Mouse (Mus musculus) liver, adult 2 months (tissue): ENCODE data around the gene Sln. TPM values are rescaled to one million over a fixed set of nuclear protein-coding genes. Genes with fewer than 3 reads are reported as not detected.

Experiments used
- DNase-seq: peaks from one replicate; pipeline ENCODE4 v3.0.0-alpha.2; 2011; ENCODE audit warnings: low read depth, low spot score; ENCODE audit errors: extremely low read depth
- H3K27ac ChIP-seq: fragments of 200-500 bp; replicated peaks from 2 replicates; pipeline ENCODE4 v1.5.1; 2012; ENCODE audit warnings: low read depth, mild to moderate bottlenecking, control low read depth, inconsistent platforms, low read length; ENCODE audit not compliant: insufficient read depth
- H3K27me3 ChIP-seq: fragments of 200-500 bp; 2 replicates; pipeline ENCODE4 v1.6.1; 2012; ENCODE audit warnings: mild to moderate bottlenecking, moderate library complexity, low read length, inconsistent platforms; ENCODE audit not compliant: control insufficient read depth, insufficient read depth
- H3K36me3 ChIP-seq: fragments of 200-500 bp; 2 replicates; pipeline ENCODE4 v1.6.1; 2012; ENCODE audit warnings: low read length, inconsistent platforms; ENCODE audit not compliant: control insufficient read depth, insufficient read depth
- H3K4me1 ChIP-seq: fragments of 200-500 bp; 2 replicates; pipeline ENCODE4 v1.6.1; 2011; ENCODE audit warnings: low read length; ENCODE audit not compliant: control insufficient read depth, insufficient read depth
- H3K4me3 ChIP-seq: fragments of 200-500 bp; 2 replicates; pipeline ENCODE4 v1.5.1; 2011; ENCODE audit warnings: low read depth, mild to moderate bottlenecking, control low read depth, low read length, moderate library complexity; ENCODE audit not compliant: insufficient read depth
- H3K79me2 ChIP-seq: fragments of 200-500 bp; 2 replicates; pipeline ENCODE4 v1.6.1; 2012; ENCODE audit warnings: inconsistent platforms, mild to moderate bottlenecking, low read length, moderate library complexity; ENCODE audit not compliant: control insufficient read depth, insufficient read depth
- H3K9ac ChIP-seq: fragments of 200-500 bp; 2 replicates; pipeline ENCODE4 v1.6.1; 2012; ENCODE audit warnings: low read depth, mild to moderate bottlenecking, control low read depth, inconsistent platforms, low read length
- CTCF ChIP-seq: fragments of 200-500 bp; IDR thresholded peaks from 2 replicates; pipeline ENCODE4 v1.5.1; 2011; ENCODE audit warnings: low read depth, low read length, control low read depth
- POLR2A ChIP-seq: fragments of 200-500 bp; IDR thresholded peaks from 2 replicates; pipeline ENCODE4 v1.6.1; 2011; ENCODE audit warnings: low read length, control low read depth; ENCODE audit not compliant: insufficient read depth; ENCODE audit errors: extremely low read depth
- WGBS: fragments of 180-500 bp; shearing (Covaris S2); methylation state at CpG from one replicate; pipeline ENCODE4 v1.1.7; 2018; 5-methylcytosine and 5-hydroxymethylcytosine counted together
- polyA plus RNA-seq: library from polyadenylated mRNA; depleted of rRNA; stranded (reverse); fragments of >200 nt; gene quantifications from 2 replicates; pipeline ENCODE4 v1.2.3, GENCODE M21; 2012; rRNA removed
- total RNA-seq: library from RNA; depleted of rRNA; stranded (reverse); fragments of >200 nt; gene quantifications from 2 replicates; pipeline ENCODE4 v1.2.3, GENCODE M21; 2014; rRNA removed

Gene Sln
- total and polyA plus RNA-seq, 2 experiments, result not detected

DNA sequence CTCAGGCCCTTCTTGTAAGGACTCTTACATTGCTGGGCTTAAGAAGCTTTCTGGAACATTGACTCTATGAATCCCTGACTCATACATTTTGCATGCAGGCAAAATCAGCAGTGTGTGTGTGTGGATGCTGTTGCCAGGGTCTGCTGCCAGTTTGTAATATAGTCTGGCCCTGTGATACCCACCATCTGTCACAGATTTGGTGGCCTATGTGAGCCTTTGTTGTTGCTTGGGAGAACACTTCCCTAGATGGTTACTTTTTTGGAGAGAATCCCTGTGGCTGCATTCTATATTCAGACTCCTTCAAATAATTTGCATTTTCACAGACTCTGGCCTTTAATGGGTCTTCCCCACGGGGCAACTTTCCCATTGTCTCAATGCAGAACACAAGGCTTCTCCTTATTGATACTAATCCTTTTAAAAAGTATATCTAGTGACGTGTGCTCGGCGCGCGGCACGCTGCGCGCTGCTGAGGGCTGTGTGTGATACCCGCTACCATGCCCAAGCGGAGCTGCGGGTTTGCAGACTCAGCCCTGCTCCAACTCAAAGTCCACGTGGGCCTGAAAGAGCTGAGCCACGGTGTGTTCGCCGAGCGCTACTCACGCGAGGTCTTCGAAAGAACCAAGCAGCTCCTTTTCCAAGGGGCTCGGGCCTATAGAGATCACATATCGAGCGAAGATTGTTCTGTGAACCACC is 33.8 kb downstream of the Sln start:
- H3K9ac ChIP-seq, result no peak overlapping the region
- 92% methylated on average over 23 of the region's 23 CpGs for WGBS
- no peaks in the 10 kb centered on the region for H3K79me2 ChIP-seq
- TF ChIP-seq CTCF (no peak), POLR2A (no peak)
- no peaks in the 10 kb centered on the region for H3K36me3 ChIP-seq
- no peak for DNase-seq
- H3K4me1 ChIP-seq, result no peaks in the 10 kb centered on the region
- no peak overlapping the region for H3K27ac ChIP-seq
- no peaks in the 10 kb centered on the region for H3K27me3 ChIP-seq
- H3K4me3 ChIP-seq, result no peak overlapping the region

- DNase-seq, result peak; percentile 19
- H3K27ac ChIP-seq, result no peak overlapping the region
- H3K9ac ChIP-seq, result no peak overlapping the region
- no peaks in the 10 kb centered on the region for H3K4me1 ChIP-seq
- no peak overlapping the region for H3K4me3 ChIP-seq
- H3K79me2 ChIP-seq, result no peaks in the 10 kb centered on the region
- WGBS, result 3% methylated on average over 1 of the region's 1 CpGs
- H3K36me3 ChIP-seq, result no peaks in the 10 kb centered on the region
- TF ChIP-seq CTCF (peak; percentile 15; the same call in 1 of the 2 replicates), POLR2A (no peak)
- H3K27me3 ChIP-seq, result no peaks in the 10 kb centered on the region
These were observed 40.1 kb downstream of the Sln start for GRCm38 (mm10) chr9:53890075-53890474.

DNA sequence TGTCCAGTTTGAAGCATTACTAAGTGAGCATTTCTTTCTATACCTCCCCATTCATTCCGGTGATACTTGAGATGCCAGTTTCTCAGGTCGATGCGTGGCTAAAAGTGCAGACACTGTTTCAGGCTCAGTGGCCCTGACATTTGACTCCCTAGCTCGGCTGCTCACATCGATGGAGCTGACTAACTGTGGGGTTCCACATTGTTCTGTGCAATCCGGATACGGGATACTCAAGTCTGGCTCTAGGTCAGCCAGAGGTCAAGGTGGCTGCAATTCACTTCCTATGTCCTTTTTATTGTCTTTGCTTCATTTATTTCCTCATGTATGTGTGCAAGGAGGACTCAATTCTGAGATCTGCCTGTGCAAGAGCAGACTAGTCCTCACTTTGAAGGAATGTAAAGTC is 45.9 kb downstream of the Sln start:
- no peaks in the 10 kb centered on the region for H3K36me3 ChIP-seq
- 78% methylated on average over 7 of the region's 7 CpGs for WGBS
- H3K4me1 ChIP-seq, result no peaks in the 10 kb centered on the region
- H3K9ac ChIP-seq, result no peak overlapping the region
- TF ChIP-seq POLR2A (no peak), CTCF (no peak)
- no peaks in the 10 kb centered on the region for H3K79me2 ChIP-seq
- H3K27ac ChIP-seq, result no peak overlapping the region
- no peak overlapping the region for H3K4me3 ChIP-seq
- no peak for DNase-seq
- no peaks in the 10 kb centered on the region for H3K27me3 ChIP-seq

DNA sequence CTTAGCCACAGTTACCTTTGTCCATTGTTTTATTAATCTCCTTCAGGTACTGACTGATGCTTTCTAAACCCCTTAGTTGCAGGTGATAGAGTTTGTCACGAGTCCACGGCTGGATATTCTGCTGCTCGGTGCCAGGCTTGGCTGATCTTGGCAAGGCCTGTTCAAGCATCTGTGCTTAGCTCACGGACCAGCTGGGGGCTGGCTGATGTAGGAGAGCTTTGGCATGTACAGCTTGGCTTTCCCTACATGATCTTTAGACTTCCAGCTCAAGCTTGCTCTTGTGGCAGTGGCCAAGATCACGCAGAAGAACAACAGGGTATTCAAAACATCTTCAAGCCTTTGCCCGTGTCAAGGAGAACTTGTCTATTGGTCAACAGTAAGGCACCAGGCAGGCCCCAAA is 49.9 kb downstream of the Sln start:
- H3K9ac ChIP-seq, result no peak overlapping the region
- no peaks in the 10 kb centered on the region for H3K27me3 ChIP-seq
- H3K4me3 ChIP-seq, result no peak overlapping the region
- H3K79me2 ChIP-seq, result no peaks in the 10 kb centered on the region
- no peak for TF ChIP-seq POLR2A
- no peak for TF ChIP-seq CTCF
- no peak overlapping the region for H3K27ac ChIP-seq
- H3K36me3 ChIP-seq, result no peaks in the 10 kb centered on the region
- H3K4me1 ChIP-seq, result no peaks in the 10 kb centered on the region
- DNase-seq, result no peak
- WGBS, result 81% methylated on average over 6 of the region's 6 CpGs

- TF ChIP-seq CTCF (no peak), POLR2A (no peak)
- H3K79me2 ChIP-seq, result no peaks in the 10 kb centered on the region
- H3K27me3 ChIP-seq, result no peaks in the 10 kb centered on the region
- DNase-seq, result no peak
- H3K9ac ChIP-seq, result no peak overlapping the region
- H3K27ac ChIP-seq, result no peak overlapping the region
- H3K4me1 ChIP-seq, result no peaks in the 10 kb centered on the region
- H3K36me3 ChIP-seq, result no peaks in the 10 kb centered on the region
- 93% methylated on average over 7 of the region's 7 CpGs for WGBS
- H3K4me3 ChIP-seq, result no peak overlapping the region
These were observed 53.4 kb downstream of the Sln start for GRCm38 (mm10) chr9:53903215-53903842.

Other genes starting within 250 kb of the Sln start
- gene Acat1, start 239.8 kb upstream of the Sln start, total RNA-seq, result 285 and 321 TPM in 2 replicates
- 101 and 143 TPM in 2 replicates for gene Acat1, start 239.8 kb upstream of the Sln start, polyA plus RNA-seq
- gene Cul5, start 180.2 kb upstream of the Sln start, total RNA-seq, result 15.4 and 18.0 TPM in 2 replicates
- gene Cul5, start 180.2 kb upstream of the Sln start, polyA plus RNA-seq, result 2.3 and 2.4 TPM in 2 replicates
- gene Rab39, start 143.9 kb upstream of the Sln start, total RNA-seq, result 0.83 and 1.0 TPM in 2 replicates
- gene Rab39, start 143.9 kb upstream of the Sln start, polyA plus RNA-seq, result 0.10 and 0.26 TPM in 2 replicates
- 0.13 and 0.18 TPM in 2 replicates for gene Slc35f2, start 78.6 kb upstream of the Sln start, total RNA-seq
- gene Slc35f2, start 78.6 kb upstream of the Sln start, polyA plus RNA-seq, result 0.10 and 0.14 TPM in 2 replicates
- gene Elmod1, start 125.1 kb downstream of the Sln start, total RNA-seq, result 0.07 TPM in 1 of 2 replicates, not detected in the other
- gene Elmod1, start 125.1 kb downstream of the Sln start, polyA plus RNA-seq, result not detected in 2 replicates
- 0.74 and 1.4 TPM in 2 replicates for gene Tnfaip8l3, start 218.2 kb downstream of the Sln start, total RNA-seq
- 0.20 TPM in 2 replicates for gene Tnfaip8l3, start 218.2 kb downstream of the Sln start, polyA plus RNA-seq